Mouse (Mus musculus) cerebellum, postnatal 14 days (tissue): ENCODE results near the gene Kctd20.

ENCODE experiments used
- DNase-seq, 2 experiments: peaks; one replicate each; pipeline ENCODE4 v3.0.0; 2021; ENCODE audit warnings: mixed read lengths in 2 of 2

Gene Kctd20

GRCm38 (mm10) chr17:28932274-28932673 is 19.5 kb upstream of the Kctd20 start:
- no peak for DNase-seq

- DNase-seq = no peak
Measured at GRCm38 (mm10) chr17:28934120-28934916, 17.4 kb upstream of the Kctd20 start.

GRCm38 (mm10) chr17:28936133-28936532 is 15.6 kb upstream of the Kctd20 start:
- no peak for DNase-seq

GRCm38 (mm10) chr17:28936622-28937345 is 15.0 kb upstream of the Kctd20 start:
- peak; percentile 70 to 88 for DNase-seq

- DNase-seq = peak; percentile 56 to 66
Measured at GRCm38 (mm10) chr17:28940776-28941555, 10.8 kb upstream of the Kctd20 start.

GRCm38 (mm10) chr17:28942101-28942500 is 9.6 kb upstream of the Kctd20 start:
- DNase-seq = no peak

- DNase-seq = no peak
Measured at GRCm38 (mm10) chr17:28943740-28944139, 8.0 kb upstream of the Kctd20 start, which contains the start of gene Pxt1. Gene Pxt1, minus strand, starts transcription at chr17:28943840.

- no peak for DNase-seq
Measured at GRCm38 (mm10) chr17:28944481-28944880, 7.3 kb upstream of the Kctd20 start.

- DNase-seq = peak in 1 of 2 experiments; percentile 42
Measured at GRCm38 (mm10) chr17:28947011-28947939, 4.5 kb upstream of the Kctd20 start.

- peak; percentile 34 to 70 for DNase-seq
Measured at GRCm38 (mm10) chr17:28948661-28949060, 3.1 kb upstream of the Kctd20 start.

GRCm38 (mm10) chr17:28950751-28951150 is 999 bp upstream of the Kctd20 start:
- DNase-seq = no peak

GRCm38 (mm10) chr17:28953251-28953650 is 1.5 kb downstream of the Kctd20 start:
- DNase-seq = peak; percentile 37 to 47

- DNase-seq = no peak
Measured at GRCm38 (mm10) chr17:28954416-28954815, 2.7 kb downstream of the Kctd20 start.

- DNase-seq = no peak
Measured at GRCm38 (mm10) chr17:28960597-28960996, 8.8 kb downstream of the Kctd20 start.

GRCm38 (mm10) chr17:28961596-28961995 is 9.8 kb downstream of the Kctd20 start:
- DNase-seq = no peak

GRCm38 (mm10) chr17:28967021-28967610 is 15.4 kb downstream of the Kctd20 start:
- DNase-seq = no peak

- DNase-seq = no peak
Measured at GRCm38 (mm10) chr17:28970122-28970521, 18.4 kb downstream of the Kctd20 start.

- no peak for DNase-seq
Measured at GRCm38 (mm10) chr17:28979091-28979490, 27.3 kb downstream of the Kctd20 start.

- DNase-seq = no peak
Measured at GRCm38 (mm10) chr17:28981081-28981480, 29.3 kb downstream of the Kctd20 start.

GRCm38 (mm10) chr17:28982591-28982990 is 30.8 kb downstream of the Kctd20 start:
- no peak for DNase-seq

GRCm38 (mm10) chr17:28984724-28985420 is 33.1 kb downstream of the Kctd20 start:
- no peak for DNase-seq
